Mouse (Mus musculus): Measurements from ENCODE around the gene Sirt1.

Sirt1 gene

DNA sequence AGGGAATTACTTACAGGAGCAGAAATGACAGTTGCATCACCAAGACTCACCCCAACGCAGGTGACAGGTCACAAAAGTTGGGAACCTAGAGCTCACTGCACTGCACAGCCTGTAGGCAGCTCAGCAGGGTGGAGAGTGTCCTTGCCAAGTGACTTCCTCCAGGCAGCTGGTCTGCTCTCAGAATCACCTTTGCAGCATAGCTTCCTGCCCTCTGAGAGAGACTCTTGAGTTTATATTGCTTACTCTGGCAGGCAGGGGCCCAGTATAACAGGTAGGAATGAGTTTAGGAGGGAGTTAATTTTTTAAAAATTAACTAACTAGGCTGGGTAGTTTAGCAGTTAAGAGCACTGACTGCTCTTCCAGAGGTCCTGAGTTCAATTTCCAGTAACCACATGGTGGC, 67.8 kb downstream of the Sirt1 start:
- peak; percentile 54 to 70 for DNase-seq

- peak; percentile 70 to 87 for DNase-seq
Observed at GRCm38 (mm10) chr10:63308582-63309366, 72.7 kb downstream of the Sirt1 start.

DNA sequence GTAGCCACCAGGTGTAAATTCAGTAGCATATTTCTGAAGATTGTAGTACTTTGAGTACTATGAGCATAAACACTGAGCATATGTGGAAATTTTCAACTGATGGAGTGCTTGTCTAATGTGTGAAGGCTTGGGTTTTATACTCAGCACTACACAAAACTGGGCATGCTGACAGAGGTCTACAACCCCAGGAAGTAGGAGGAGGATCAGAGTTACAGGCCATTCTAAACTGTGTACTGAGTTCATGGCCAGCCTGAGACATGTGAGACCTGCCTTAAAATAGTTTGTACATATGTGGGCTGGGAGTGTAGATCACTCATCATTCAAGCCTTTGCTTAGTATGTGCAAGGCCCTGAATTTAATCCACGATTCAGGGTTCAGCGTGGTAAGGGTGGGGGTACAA, 79.1 kb downstream of the Sirt1 start:
- DNase-seq: no peak

DNA sequence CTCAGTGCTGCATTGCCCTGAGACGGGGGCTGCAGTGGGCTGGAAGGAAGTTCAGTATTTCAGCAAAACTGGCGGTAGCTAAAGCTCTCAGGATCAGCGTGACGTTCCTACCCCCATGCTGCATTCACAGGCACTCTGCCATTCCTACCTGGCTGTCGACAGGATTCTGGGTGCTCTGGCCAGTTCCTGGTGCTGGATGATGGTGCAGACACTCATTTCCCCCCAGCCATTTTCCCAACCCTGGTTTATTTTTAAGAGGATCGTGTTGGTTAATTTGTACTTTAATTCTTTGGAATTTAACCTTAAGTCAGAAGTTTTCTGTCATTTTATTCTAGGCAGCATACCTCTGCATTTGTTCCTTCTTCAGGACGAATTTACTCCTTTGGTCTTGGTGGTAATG, 98.7 kb downstream of the Sirt1 start:
- DNase-seq: peak; percentile 49 to 53

DNA sequence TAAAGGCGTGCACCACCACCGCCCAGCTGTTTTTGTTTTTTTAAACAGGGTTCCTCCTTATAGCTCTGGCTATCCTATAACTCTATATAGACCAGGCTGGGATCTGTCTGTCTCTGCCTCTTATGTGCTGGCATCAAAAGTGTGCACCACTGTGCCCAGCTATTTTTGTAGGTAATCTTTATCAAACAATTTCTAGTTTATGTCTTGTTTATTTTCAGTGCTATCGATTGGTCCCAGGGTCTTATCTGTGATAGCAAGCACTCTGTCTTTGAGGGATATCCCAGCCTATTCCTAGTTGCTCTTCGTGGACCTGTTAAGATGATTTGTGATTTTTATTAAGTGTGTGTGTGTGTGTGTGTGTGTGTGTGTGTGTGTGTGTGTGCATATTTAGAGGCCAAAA, 99.1 kb downstream of the Sirt1 start:
- no peak for DNase-seq

GRCm38 (mm10) chr10:63279851-63280250, 101.7 kb downstream of the Sirt1 start:
- no peak for DNase-seq

DNA sequence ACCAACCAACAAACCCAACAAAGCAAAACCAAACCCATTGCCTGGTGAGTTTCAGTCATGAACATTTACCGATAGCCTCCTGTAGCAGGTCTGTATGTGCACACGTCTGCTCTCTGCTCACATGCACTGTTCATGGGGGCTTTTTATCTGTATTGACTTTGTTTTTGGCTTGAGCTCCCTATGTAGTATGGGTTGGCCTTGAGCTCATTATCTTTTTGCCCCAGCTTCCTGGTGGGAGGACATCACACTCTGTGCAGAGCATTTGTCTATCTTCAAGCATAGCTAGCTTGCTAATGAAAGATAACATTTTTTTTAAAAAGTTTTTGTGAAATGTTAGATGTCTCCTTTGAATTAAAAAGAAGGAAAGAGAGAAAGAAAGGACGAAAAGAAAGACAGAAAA, 104.5 kb downstream of the Sirt1 start:
- DNase-seq: no peak

- DNase-seq: no peak
Observed at GRCm38 (mm10) chr10:63272868-63273267, 108.6 kb downstream of the Sirt1 start.

- DNase-seq: no peak
Observed at GRCm38 (mm10) chr10:63272401-63272800, 109.1 kb downstream of the Sirt1 start.

Data from kidney, adult 8-10 months (tissue).